Mouse (Mus musculus) limb, embryonic 14.5 days (tissue): ENCODE measurements around the gene Phf21b. TPM values are rescaled to one million over a fixed set of nuclear protein-coding genes. Genes with fewer than 3 reads are reported as not detected.

ENCODE experiments used
- ATAC-seq: fragments of 200-750 bp; cut with Nextera tagmentation; 2 replicates; pipeline ENCODE4 v1.8.0; 2017; ENCODE audit warnings: low read depth, moderate number of reproducible peaks, moderate TSS enrichment; ENCODE audit not compliant: low FRiP score
- DNase-seq: peaks from one replicate; pipeline ENCODE4 v3.0.0-alpha.2; 2015; ENCODE audit warnings: low spot score
- H3K27ac ChIP-seq: fragments of 300-500 bp; sonication (generic); replicated peaks from 2 replicates; pipeline ENCODE4 v1.5.1; 2014; ENCODE audit warnings: low read depth, mild to moderate bottlenecking, low read length, moderate library complexity, mixed read lengths
- H3K27me3 ChIP-seq: fragments of 300-500 bp; sonication (generic); 2 replicates; pipeline ENCODE4 v1.6.1; 2014; ENCODE audit warnings: low read length, mixed read lengths; ENCODE audit not compliant: control insufficient read depth, insufficient read depth
- H3K36me3 ChIP-seq: fragments of 300-500 bp; sonication (generic); 2 replicates; pipeline ENCODE4 v1.6.1; 2014; ENCODE audit warnings: mild to moderate bottlenecking, low read length, moderate library complexity, mixed read lengths; ENCODE audit not compliant: control insufficient read depth, insufficient read depth
- H3K4me1 ChIP-seq: fragments of 300-500 bp; sonication (generic); 2 replicates; pipeline ENCODE4 v1.6.1; 2014; ENCODE audit warnings: antibody characterized with exemption, low read length, mixed read lengths; ENCODE audit not compliant: control insufficient read depth, insufficient read depth
- H3K4me2 ChIP-seq: fragments of 300-500 bp; sonication (generic); replicated peaks from 2 replicates; pipeline ENCODE4 v1.6.1; 2014; ENCODE audit warnings: low read depth, mild to moderate bottlenecking, low read length, moderate library complexity; ENCODE audit not compliant: severe bottlenecking
- H3K4me3 ChIP-seq: fragments of 300-500 bp; sonication (generic); replicated peaks from 2 replicates; pipeline ENCODE4 v1.5.1; 2014; ENCODE audit warnings: low read length
- H3K9ac ChIP-seq: fragments of 300-500 bp; sonication (generic); 2 replicates; pipeline ENCODE4 v1.6.1; 2014; ENCODE audit warnings: mild to moderate bottlenecking, low read depth, low read length, moderate library complexity; ENCODE audit not compliant: severe bottlenecking
- H3K9me3 ChIP-seq: fragments of 300-500 bp; sonication (generic); 2 replicates; pipeline ENCODE4 v1.6.1; 2016; ENCODE audit warnings: low read length; ENCODE audit not compliant: control insufficient read depth
- POLR2A ChIP-seq: fragments of 200-500 bp; IDR thresholded peaks from 2 replicates; pipeline ENCODE4 v1.8.0; 2012; ENCODE audit warnings: inconsistent platforms, mild to moderate bottlenecking, moderate library complexity, borderline replicate concordance; ENCODE audit not compliant: insufficient read depth, insufficient read length; ENCODE audit errors: extremely low read depth
- WGBS: fragments of 180-500 bp; shearing (Covaris S2); extraction: QIAGEN DNeasy Blood & Tissue Kit; methylation state at CpG from one replicate; pipeline ENCODE4 v1.1.7; 2014; 5-methylcytosine and 5-hydroxymethylcytosine counted together
- polyA plus RNA-seq, 2 experiments: library from polyadenylated mRNA; depleted of rRNA in 1 of 2; stranded (reverse) in 1 of 2; unstranded in 1 of 2; fragments of >200 nt; fragmentation: Nextera tagmentation in 1 of 2; extraction: Ambion mirVana in 1 of 2; gene quantifications; 2 replicates each; pipeline versions ENCODE4 v1.2.1 to v1.2.3; 2012 to 2014

Phf21b gene
- polyA plus RNA-seq, 2 experiments = 0.43 to 6.9 TPM

- Histone ChIP-seq H3K9ac (no peak overlapping the region), H3K36me3 (no peaks in the 10 kb centered on the region), H3K4me1 (no peaks in the 10 kb centered on the region), H3K27ac (no peak overlapping the region), H3K4me2 (no peak overlapping the region), H3K27me3 (no peaks in the 10 kb centered on the region), H3K9me3 (no peaks in the 10 kb centered on the region), H3K4me3 (no peak overlapping the region)
- TF ChIP-seq POLR2A = no peak
- no peak for ATAC-seq
- 46% methylated on average over 11 of the region's 11 CpGs for WGBS
- DNase-seq = no peak
Observed at GRCm38 (mm10) chr15:84736346-84736993, 119.4 kb downstream of the Phf21b start.

Other genes starting within 250 kb of the Phf21b start
- gene Prr5, start 186.4 kb downstream of the Phf21b start, polyA plus RNA-seq (2012; rRNA removed) = 41.4 and 52.9 TPM in 2 replicates
- 29.7 and 29.8 TPM in 2 replicates for gene Prr5, start 186.4 kb downstream of the Phf21b start, polyA plus RNA-seq (2014; fragmentation: Nextera tagmentation; extraction: Ambion mirVana)
- gene Arhgap8, start 136.0 kb downstream of the Phf21b start, polyA plus RNA-seq (2012; rRNA removed) = 5.2 and 5.4 TPM in 2 replicates
- gene Arhgap8, start 136.0 kb downstream of the Phf21b start, polyA plus RNA-seq (2014; fragmentation: Nextera tagmentation; extraction: Ambion mirVana) = 7.0 and 8.2 TPM in 2 replicates
- gene Gm29666, start 64.0 kb upstream of the Phf21b start, polyA plus RNA-seq (2012; rRNA removed) = 0.69 and 1.1 TPM in 2 replicates
- 0.33 and 0.40 TPM in 2 replicates for gene Gm29666, start 64.0 kb upstream of the Phf21b start, polyA plus RNA-seq (2014; fragmentation: Nextera tagmentation; extraction: Ambion mirVana)
- gene Nup50, start 67.4 kb upstream of the Phf21b start, polyA plus RNA-seq (2012; rRNA removed) = 17.5 and 19.7 TPM in 2 replicates
- gene Nup50, start 67.4 kb upstream of the Phf21b start, polyA plus RNA-seq (2014; fragmentation: Nextera tagmentation; extraction: Ambion mirVana) = 29.1 and 31.2 TPM in 2 replicates
- 21.8 and 25.5 TPM in 2 replicates for gene 5031439G07Rik, start 132.5 kb upstream of the Phf21b start, polyA plus RNA-seq (2012; rRNA removed)
- gene 5031439G07Rik, start 132.5 kb upstream of the Phf21b start, polyA plus RNA-seq (2014; fragmentation: Nextera tagmentation; extraction: Ambion mirVana) = 12.3 and 27.0 TPM in 2 replicates
- gene Upk3a, start 161.1 kb upstream of the Phf21b start, polyA plus RNA-seq (2012; rRNA removed) = 0.06 and 0.08 TPM in 2 replicates
- not detected in 2 replicates for gene Upk3a, start 161.1 kb upstream of the Phf21b start, polyA plus RNA-seq (2014; fragmentation: Nextera tagmentation; extraction: Ambion mirVana)
- gene Fam118a, start 172.9 kb upstream of the Phf21b start, polyA plus RNA-seq (2012; rRNA removed) = 15.5 and 16.4 TPM in 2 replicates
- 21.7 and 23.1 TPM in 2 replicates for gene Fam118a, start 172.9 kb upstream of the Phf21b start, polyA plus RNA-seq (2014; fragmentation: Nextera tagmentation; extraction: Ambion mirVana)